ENCODE assay signal across 8 mouse cellular contexts in genomic region chr8:64733271-64733943, GRCm38 (mm10). TPM values are rescaled to one million over a fixed set of nuclear protein-coding genes. Genes with fewer than 3 reads are reported as not detected.
A peak's percentile ranks its signal among the peaks of the same experiment; 100 is the strongest.
DNase-seq lines count a peak whose midpoint lies in the region; ATAC-seq and TF ChIP-seq lines count a peak whose summit lies in the region.

Gene Msmo1 (minus strand): TSS chr8:64733792.

- peaks cover 26% of the 10 kb centered on the region for H3K4me1 ChIP-seq in erythroblast, embryonic 14.5 days (ENCODE audit: control insufficient read depth)
- peaks cover 19% of the 10 kb centered on the region for H3K4me1 ChIP-seq in heart, embryonic 12.5 days (replicated peaks)
- 0 out of 2 replicates have a peak, but pooled peaks cover 3% of the 10 kb centered on the region for H3K4me1 ChIP-seq in kidney, postnatal 0 days (replicated peaks; ENCODE audit: insufficient read depth, low read length)
- peaks cover 8% of the 10 kb centered on the region for H3K4me1 ChIP-seq in liver, embryonic 11.5 days (replicated peaks; ENCODE audit: control insufficient read depth, insufficient read depth, low read length)
- H3K4me1 ChIP-seq in stomach, embryonic 14.5 days (ENCODE audit: control insufficient read depth, insufficient read depth, low read length) = peaks cover 3% of the 10 kb centered on the region; the same call in 1 of the 2 replicates

- peaks cover 41% of the 10 kb centered on the region for H3K79me3 ChIP-seq in C2C12 (ENCODE audit: low read depth)

- H3K79me2 ChIP-seq in C2C12 (ENCODE audit: control insufficient read depth, insufficient read depth) = peaks cover 50% of the 10 kb centered on the region

- H3K27me3 ChIP-seq in C2C12 (ENCODE audit: control insufficient read depth, insufficient read depth, insufficient read length) = no peaks in the 10 kb centered on the region
- H3K27me3 ChIP-seq in erythroblast, embryonic 14.5 days (ENCODE audit: control insufficient read depth) = no peaks in the 10 kb centered on the region
- H3K27me3 ChIP-seq in heart, embryonic 12.5 days (replicated peaks) = no peaks in the 10 kb centered on the region
- H3K27me3 ChIP-seq in kidney, postnatal 0 days (ENCODE audit: insufficient read depth, low read length) = no peaks in the 10 kb centered on the region
- no peaks in the 10 kb centered on the region for H3K27me3 ChIP-seq in liver, embryonic 11.5 days (replicated peaks; ENCODE audit: control insufficient read depth, insufficient read depth, low read length)
- no peaks in the 10 kb centered on the region for H3K27me3 ChIP-seq in stomach, embryonic 14.5 days (ENCODE audit: control insufficient read depth, insufficient read depth, low read length)

- peak; percentile 100 for DNase-seq in brain, embryonic 14.5 days (ENCODE audit: low read depth)
- DNase-seq in kidney, postnatal 0 days (ENCODE audit: low spot score) = peak; percentile 99
- DNase-seq in liver, embryonic 11.5 days (ENCODE audit: low spot score) = peak; percentile 91
- DNase-seq in naive thymus-derived CD4-positive, alpha-beta T cell, adult 2 months (ENCODE audit: low read depth) = peak; percentile 98

- H3K9me3 ChIP-seq in erythroblast, embryonic 14.5 days (ENCODE audit: control insufficient read depth, low read length) = no peaks in the 10 kb centered on the region
- H3K9me3 ChIP-seq in heart, embryonic 12.5 days (replicated peaks) = no peaks in the 10 kb centered on the region
- no peaks in the 10 kb centered on the region for H3K9me3 ChIP-seq in kidney, postnatal 0 days (replicated peaks; ENCODE audit: low read length)
- H3K9me3 ChIP-seq in liver, embryonic 11.5 days (ENCODE audit: control insufficient read depth, low read length) = no peaks in the 10 kb centered on the region
- H3K9me3 ChIP-seq in stomach, embryonic 14.5 days (ENCODE audit: control insufficient read depth, low read depth, low read length) = no peaks in the 10 kb centered on the region

- 0% methylated on average over 60 of the region's 60 CpGs for WGBS in heart, embryonic 12.5 days
- 1% methylated on average over 60 of the region's 60 CpGs for WGBS in kidney, postnatal 0 days
- WGBS in liver, embryonic 11.5 days = under 1% methylated on average over 60 of the region's 60 CpGs
- WGBS in stomach, embryonic 14.5 days = under 1% methylated on average over 60 of the region's 60 CpGs

- peak within 1 kb of the TSS; percentile 72 for H3K9ac ChIP-seq in heart, embryonic 12.5 days
- peak within 1 kb of the TSS; percentile 61 for H3K9ac ChIP-seq in kidney, postnatal 0 days (ENCODE audit: low read depth, low read length)
- peak within 1 kb of the TSS; percentile 70 for H3K9ac ChIP-seq in liver, embryonic 11.5 days (ENCODE audit: low read depth, low read length)
- peak within 1 kb of the TSS; percentile 38; the same call in 1 of the 2 replicates for H3K9ac ChIP-seq in stomach, embryonic 14.5 days (replicated peaks; ENCODE audit: low read depth, low read length)

- H3K4me2 ChIP-seq in heart, embryonic 12.5 days = peak within 1 kb of the TSS; percentile 89
- peak within 1 kb of the TSS; percentile 77 for H3K4me2 ChIP-seq in kidney, postnatal 0 days (ENCODE audit: low read length)
- H3K4me2 ChIP-seq in liver, embryonic 11.5 days = peak within 1 kb of the TSS; percentile 83
- peak within 1 kb of the TSS; percentile 79 for H3K4me2 ChIP-seq in stomach, embryonic 14.5 days (replicated peaks; ENCODE audit: low read depth, low read length)

- no peak within 1 kb of the TSS; the same call in 1 of the 2 replicates for H3K27ac ChIP-seq in heart, embryonic 12.5 days (ENCODE audit: poor library complexity, severe bottlenecking)
- H3K27ac ChIP-seq in kidney, postnatal 0 days = 0 out of 2 replicates have a peak within 1 kb of the TSS, but pooled peaks have one; percentile 43
- H3K27ac ChIP-seq in liver, embryonic 11.5 days (ENCODE audit: low read depth, low read length) = peak within 1 kb of the TSS; percentile 17; the same call in 1 of the 2 replicates
- peak within 1 kb of the TSS; percentile 6; the same call in 1 of the 2 replicates for H3K27ac ChIP-seq in stomach, embryonic 14.5 days (ENCODE audit: low read length)

- peak; percentile 100 for ATAC-seq in heart, embryonic 12.5 days (ENCODE audit: insufficient number of reproducible peaks, low FRiP score)
- peak; percentile 100 for ATAC-seq in kidney, postnatal 0 days (replicated peaks; ENCODE audit: low FRiP score, low read depth)
- peak; percentile 99 for ATAC-seq in liver, embryonic 11.5 days (replicated peaks; ENCODE audit: low FRiP score)
- peak; percentile 100 for ATAC-seq in stomach, embryonic 14.5 days (ENCODE audit: insufficient number of reproducible peaks, insufficient read depth, low FRiP score, low read depth)

- peaks cover 28% of the 10 kb centered on the region for H3K36me3 ChIP-seq in C2C12 (ENCODE audit: control insufficient read depth, insufficient read depth)
- peaks cover 10% of the 10 kb centered on the region for H3K36me3 ChIP-seq in erythroblast, embryonic 14.5 days (ENCODE audit: control insufficient read depth)
- peaks cover 12% of the 10 kb centered on the region for H3K36me3 ChIP-seq in heart, embryonic 12.5 days
- H3K36me3 ChIP-seq in kidney, postnatal 0 days (ENCODE audit: insufficient read depth, low read length) = 0 out of 2 replicates have a peak, but pooled peaks cover 11% of the 10 kb centered on the region
- H3K36me3 ChIP-seq in liver, embryonic 11.5 days (ENCODE audit: control insufficient read depth, insufficient read depth, low read length) = peaks cover 9% of the 10 kb centered on the region; the same call in 1 of the 2 replicates
- H3K36me3 ChIP-seq in stomach, embryonic 14.5 days (ENCODE audit: control insufficient read depth, insufficient read depth, low read length) = peaks cover 12% of the 10 kb centered on the region

- TF ChIP-seq CTCF in C2C12 (IDR thresholded peaks at IDR 0.05; ENCODE audit: control insufficient read depth, insufficient read depth, insufficient read length) = no peak
- TF ChIP-seq CTCF in brain, embryonic 14.5 days (IDR thresholded peaks at IDR 0.05; ENCODE audit: borderline replicate concordance, extremely low read depth, insufficient read depth, insufficient read length) = no peak
- TF ChIP-seq CTCF in kidney, postnatal 0 days (IDR thresholded peaks at IDR 0.05; ENCODE audit: low read depth) = no peak

- TF ChIP-seq POLR2A in brain, embryonic 14.5 days (IDR thresholded peaks at IDR 0.05; ENCODE audit: borderline replicate concordance, extremely low read depth, insufficient read depth, insufficient read length, poor library complexity, severe bottlenecking) = peak; percentile 60; the same call in 1 of the 2 replicates

- H3ac ChIP-seq in C2C12 (ENCODE audit: control insufficient read depth, insufficient read length, low read depth) = peak within 1 kb of the TSS; percentile 65

- peak within 1 kb of the TSS; percentile 69 for H3K4me3 ChIP-seq in C2C12 (ENCODE audit: insufficient read depth, poor library complexity, severe bottlenecking)
- peak within 1 kb of the TSS; percentile 90 for H3K4me3 ChIP-seq in erythroblast, embryonic 14.5 days (replicated peaks)
- H3K4me3 ChIP-seq in heart, embryonic 12.5 days = peak within 1 kb of the TSS; percentile 72
- peak within 1 kb of the TSS; percentile 62 for H3K4me3 ChIP-seq in kidney, postnatal 0 days (replicated peaks; ENCODE audit: low read depth, low read length)
- H3K4me3 ChIP-seq in liver, embryonic 11.5 days (ENCODE audit: low read depth, low read length) = peak within 1 kb of the TSS; percentile 78
- H3K4me3 ChIP-seq in stomach, embryonic 14.5 days (ENCODE audit: low read depth, low read length) = peak within 1 kb of the TSS; percentile 58

TF ChIP-seq in C2C12, 6 proteins besides CTCF, POLR2A, EP300 and RAD21:
- no peak for TF ChIP-seq MAX (IDR thresholded peaks at IDR 0.05)
- TF ChIP-seq USF1 (IDR thresholded peaks at IDR 0.05; ENCODE audit: low read depth) = peak; percentile 25
- peak; percentile 6 for TF ChIP-seq MYOD1 (IDR thresholded peaks at IDR 0.05; ENCODE audit: control insufficient read depth, insufficient read length, low read depth)
- no peak for TF ChIP-seq FOSL1 (IDR thresholded peaks at IDR 0.05; ENCODE audit: insufficient read depth, low read length, poor library complexity, severe bottlenecking)
- TF ChIP-seq CEBPB (IDR thresholded peaks at IDR 0.05; ENCODE audit: low read depth) = peak; percentile 36
- no peak for TF ChIP-seq MYOG (IDR thresholded peaks at IDR 0.05; ENCODE audit: control insufficient read depth, extremely low read depth, insufficient read length)

RNA-seq across cellular contexts. Expression of gene Msmo1, which starts in this region (rescaled TPM):
- polyA plus RNA-seq in C2C12 (2012; fragmentation: generic; extraction: Trizol) = 44.7 TPM
- polyA plus RNA-seq in brain, embryonic 14.5 days (2012; rRNA removed) = 88.1 and 93.4 TPM in 2 replicates
- polyA plus RNA-seq in erythroblast, embryonic 14.5 days (2012) = 0.06 and 0.11 TPM in 2 replicates
- 64.6 and 65.9 TPM in 2 replicates for polyA plus RNA-seq in heart, embryonic 12.5 days (2016; fragmentation: Nextera tagmentation; extraction: Ambion mirVana)
- polyA plus RNA-seq in kidney, postnatal 0 days (2015; fragmentation: Nextera tagmentation; extraction: Ambion mirVana) = 87.4 and 91.2 TPM in 2 replicates
- 132 and 159 TPM in 2 replicates for polyA plus RNA-seq in liver, embryonic 11.5 days (2014; fragmentation: Nextera tagmentation; extraction: Ambion mirVana)
- 138 and 171 TPM in 2 replicates for polyA plus RNA-seq in stomach, embryonic 14.5 days (2014; fragmentation: Nextera tagmentation; extraction: Ambion mirVana)

Comparison
In these comparisons a context has a peak if more than half of its experiments do, and no peak if none do; other contexts are left out.
1. RNA of gene Msmo1 (polyA plus RNA-seq): 138 to 171 TPM in stomach, embryonic 14.5 days, 132 to 159 TPM in liver, embryonic 11.5 days, 87.4 to 91.2 TPM in kidney, postnatal 0 days, 88.1 to 93.4 TPM in brain, embryonic 14.5 days, 64.6 to 65.9 TPM in heart, embryonic 12.5 days and 44.7 TPM in C2C12 (single experiment); 0.06 to 0.11 TPM in erythroblast, embryonic 14.5 days; every median in the first group is over 10 times any median in the second.
2. Peak in every context shown above with its lines, with median percentiles within 50 percentile points of each other: H3K4me3 ChIP-seq, DNase-seq, ATAC-seq, H3K4me2 ChIP-seq and H3K9ac ChIP-seq.